Mouse (Mus musculus) frontal cortex, postnatal 36 days (tissue): Measurements from ENCODE around the gene Irf1.
"Not testable (repeated sequence)": the region's sequence is repeated elsewhere in the genome, so short reads cannot be mapped to it uniquely, and the experiment has no call there.

Experiments used
- DNase-seq, 2 experiments: peaks; one replicate each; pipeline ENCODE4 v3.0.0; 2022; ENCODE audit warnings: low spot score in 2 of 2

The Irf1 gene

GRCm38 (mm10) chr11:53769760-53770124 lies at the start of gene Irf1:
Irf1 (plus strand) TSS chr11:53770014.
- DNase-seq: peak; percentile 82 to 85

DNA sequence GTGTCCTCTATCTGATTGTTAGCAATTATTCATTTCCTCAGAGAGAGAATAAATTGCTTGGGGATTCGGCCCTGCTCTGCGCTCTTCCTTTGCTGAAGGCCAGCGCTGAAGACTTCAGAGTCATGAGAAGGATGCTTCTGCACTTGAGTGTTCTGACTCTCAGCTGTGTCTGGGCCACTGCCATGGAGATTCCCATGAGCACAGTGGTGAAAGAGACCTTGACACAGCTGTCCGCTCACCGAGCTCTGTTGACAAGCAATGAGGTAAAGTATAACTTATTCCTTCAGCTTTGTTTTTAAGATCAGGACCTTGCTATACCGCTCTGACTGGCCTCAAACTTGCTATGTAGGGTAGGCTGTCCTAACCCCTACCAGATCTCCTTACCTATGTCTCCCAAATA lies 49.1 kb upstream of the Irf1 start, which contains the start of gene Il5:
Gene Il5 (plus strand): TSS at position 80 of the 400 bp plus-strand sequence.
- no peak for DNase-seq

- DNase-seq: no peak
Measured at GRCm38 (mm10) chr11:53731457-53731856, 38.4 kb upstream of the Irf1 start.

- DNase-seq: no peak
Measured at GRCm38 (mm10) chr11:53732244-53732643, 37.6 kb upstream of the Irf1 start.

DNA sequence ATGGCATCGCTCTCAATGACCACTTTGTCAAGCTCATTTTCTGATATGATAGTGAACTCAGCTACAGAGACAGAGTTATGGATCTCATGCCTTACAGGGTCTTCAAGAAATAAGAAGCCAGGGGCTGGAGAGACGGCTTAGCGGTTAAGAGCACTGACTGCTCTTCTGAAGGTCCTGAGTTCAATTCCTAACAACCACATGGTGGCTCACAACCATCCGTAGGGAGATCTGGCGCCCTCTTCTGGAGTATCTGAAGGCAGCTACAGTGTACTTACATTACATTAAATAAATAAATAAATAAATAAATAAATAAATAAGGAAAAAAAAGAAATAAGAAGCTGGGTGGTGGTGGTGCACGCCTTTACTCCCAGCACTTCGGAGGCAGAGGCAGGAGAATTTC lies 36.0 kb upstream of the Irf1 start:
- DNase-seq: no peak

DNA sequence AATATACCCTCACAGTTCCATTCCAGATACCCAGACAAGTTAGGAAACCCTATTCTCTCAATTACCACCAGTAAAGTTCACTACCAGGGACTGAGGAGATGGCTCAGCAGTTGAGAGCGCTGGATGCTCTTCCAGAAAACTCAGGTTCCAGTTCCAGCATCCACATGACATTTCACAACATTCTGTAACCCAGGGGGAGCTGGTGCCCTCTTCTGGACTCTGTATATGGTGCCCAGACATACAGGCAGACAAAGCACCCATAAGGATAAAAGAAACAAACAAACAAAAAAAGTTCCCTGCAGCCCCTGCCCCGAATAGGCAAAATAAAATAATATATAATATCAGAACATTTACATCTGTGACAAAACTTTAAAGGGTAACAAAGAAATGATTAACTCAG lies 35.4 kb upstream of the Irf1 start:
- DNase-seq: no peak

DNA sequence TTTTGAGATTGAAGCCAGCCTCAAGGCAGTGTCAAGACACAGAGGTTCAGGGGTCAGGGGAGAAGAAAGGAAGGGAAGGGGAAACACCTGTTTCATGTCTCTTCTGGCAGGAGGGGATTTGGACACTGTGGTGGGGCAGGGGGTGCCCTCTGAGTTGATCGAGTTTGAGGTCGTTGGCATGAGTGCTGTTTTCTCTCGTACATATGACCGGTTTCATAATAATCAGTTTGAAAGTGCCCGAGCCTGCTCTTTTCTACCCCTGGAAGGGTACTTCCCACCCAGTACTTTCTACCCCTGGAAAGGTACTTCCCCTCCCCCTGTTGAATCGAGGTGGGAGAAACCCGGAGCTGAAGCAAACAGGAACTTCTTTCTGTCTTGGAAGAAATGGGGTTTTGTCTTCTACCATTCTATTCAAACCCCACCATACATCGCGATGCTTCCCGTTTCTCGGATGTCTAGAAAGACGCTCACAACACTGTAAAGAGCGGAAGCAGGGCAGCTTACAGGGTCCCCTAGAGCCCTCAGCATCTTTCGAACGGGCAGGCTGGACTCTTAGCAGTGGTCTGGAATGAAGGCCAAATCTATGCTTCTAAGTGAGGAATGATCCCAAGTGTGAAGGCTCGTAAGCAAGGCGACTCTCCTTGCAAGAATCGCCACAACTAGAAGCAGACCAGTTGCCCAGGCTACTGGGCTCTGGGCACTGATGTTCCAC lies 34.7 kb upstream of the Irf1 start:
- DNase-seq: no peak

GRCm38 (mm10) chr11:53735682-53736245 lies 34.0 kb upstream of the Irf1 start:
- DNase-seq: peak; percentile 45 to 50

DNA sequence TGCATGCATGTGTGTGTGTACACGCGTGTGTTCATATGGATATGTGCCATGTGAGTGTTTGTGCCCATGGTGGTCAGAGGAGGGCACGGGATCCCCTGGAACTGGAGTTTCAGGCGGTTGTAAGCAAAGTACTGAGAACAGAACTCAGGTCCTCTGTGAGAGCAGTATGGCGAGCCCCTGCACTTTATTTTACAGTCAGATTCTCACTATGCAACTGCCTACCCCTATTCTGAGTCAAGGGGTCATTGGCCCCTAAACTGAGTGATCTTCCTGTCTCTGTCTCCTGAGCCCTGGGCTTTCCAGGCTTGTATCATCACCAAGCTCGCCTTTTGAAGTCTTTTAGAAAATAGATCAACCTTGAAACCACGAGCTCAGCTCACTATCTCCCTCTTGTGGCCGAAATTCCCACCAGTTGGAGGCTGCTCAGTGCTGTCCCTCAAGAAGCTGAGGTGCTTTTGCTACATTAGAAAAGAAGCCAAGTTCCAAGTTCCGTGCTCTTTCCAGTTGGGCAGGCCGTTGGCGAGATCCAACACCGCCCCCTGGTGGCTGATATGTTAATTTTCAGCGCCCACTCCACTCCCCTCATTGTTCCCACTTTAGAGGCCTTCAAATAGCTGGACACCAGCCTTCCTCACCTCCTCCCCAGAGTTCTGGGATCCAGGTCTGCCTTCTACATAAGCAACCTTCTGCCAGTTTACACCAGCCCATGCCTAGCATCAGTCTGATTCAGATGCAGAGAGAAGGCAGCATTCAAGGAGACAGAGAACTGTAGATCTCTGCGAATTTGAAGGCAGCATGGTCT lies 32.8 kb upstream of the Irf1 start:
- peak; percentile 71 to 79 for DNase-seq

DNA sequence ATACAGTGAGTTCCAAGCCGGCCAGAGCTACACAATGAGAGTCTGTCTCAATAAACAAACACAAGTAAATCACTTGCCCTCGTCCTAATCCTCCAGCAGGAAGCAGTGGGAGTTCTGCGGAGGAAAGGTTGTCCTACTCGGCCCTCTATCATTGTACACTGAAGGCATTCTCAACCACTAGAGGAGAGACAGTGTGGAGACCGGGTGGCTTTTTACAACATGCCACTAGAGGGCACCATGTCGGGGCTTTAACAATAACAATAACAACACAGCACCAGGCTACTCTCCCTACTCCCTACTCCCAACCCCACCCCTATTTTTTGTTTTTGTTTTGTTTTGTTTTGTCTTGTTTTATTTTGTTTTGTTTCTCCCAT lies 32.3 kb upstream of the Irf1 start:
- DNase-seq: peak; percentile 44 to 60

GRCm38 (mm10) chr11:53742353-53742752 lies 27.5 kb upstream of the Irf1 start:
- no peak for DNase-seq

DNA sequence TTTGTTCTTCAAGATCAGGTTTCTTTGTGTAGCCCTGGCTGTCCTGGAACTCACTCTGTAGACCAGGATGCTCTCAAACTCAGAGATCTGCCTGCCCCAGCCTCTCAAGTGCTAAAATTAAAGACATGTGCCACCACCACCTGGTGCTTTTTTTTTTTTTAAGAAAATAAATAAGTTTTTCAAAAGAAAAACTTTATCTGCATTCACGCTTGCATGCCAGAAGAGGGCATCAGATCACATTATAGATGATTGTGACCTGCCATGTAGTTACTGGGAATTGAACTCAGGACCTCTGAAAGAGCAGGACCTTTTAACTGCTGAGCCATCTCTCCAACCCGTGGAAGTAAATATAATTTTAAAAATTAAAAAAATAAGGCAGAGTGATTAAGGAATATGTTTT lies 24.6 kb upstream of the Irf1 start:
- DNase-seq: no peak

DNA sequence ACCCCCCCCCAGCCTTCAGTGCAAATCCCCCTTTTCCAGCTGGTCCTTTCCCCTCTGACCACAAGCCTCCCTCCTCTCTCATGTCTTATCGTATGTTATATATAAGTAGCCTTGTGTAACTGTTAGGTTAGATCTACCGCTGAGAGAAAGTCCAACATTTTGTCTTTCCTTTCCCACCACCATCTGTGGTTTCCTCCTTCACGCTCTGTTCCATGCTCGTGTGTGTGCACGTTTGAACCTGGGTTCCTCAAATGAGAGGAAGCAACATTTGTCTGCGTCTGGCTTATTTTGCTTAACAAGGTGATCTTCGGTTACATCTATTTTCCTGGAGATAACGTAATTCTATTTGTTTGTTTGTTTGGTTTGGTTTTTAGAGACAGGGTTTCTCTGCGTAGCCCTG lies 21.8 kb upstream of the Irf1 start:
- DNase-seq: no peak

DNA sequence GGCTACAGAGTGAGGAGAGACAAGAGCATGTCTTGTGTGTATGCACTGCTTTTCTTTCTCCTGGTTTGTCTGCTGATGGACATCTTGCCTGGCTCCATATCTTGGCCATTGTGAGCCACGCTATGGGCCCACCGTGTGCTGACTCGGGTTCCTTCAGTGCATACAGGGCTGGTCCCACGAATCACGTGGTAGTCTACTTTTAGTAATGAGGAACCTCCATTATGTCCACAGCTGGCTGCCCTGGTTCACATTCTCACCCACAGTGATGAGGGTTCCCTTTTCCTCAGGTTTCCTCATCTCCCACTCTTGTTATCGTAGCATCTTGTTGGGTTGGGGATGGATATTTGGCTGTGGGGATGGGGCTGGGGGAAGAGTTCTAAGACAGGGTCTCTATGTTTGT lies 21.2 kb upstream of the Irf1 start:
- DNase-seq: no peak

DNA sequence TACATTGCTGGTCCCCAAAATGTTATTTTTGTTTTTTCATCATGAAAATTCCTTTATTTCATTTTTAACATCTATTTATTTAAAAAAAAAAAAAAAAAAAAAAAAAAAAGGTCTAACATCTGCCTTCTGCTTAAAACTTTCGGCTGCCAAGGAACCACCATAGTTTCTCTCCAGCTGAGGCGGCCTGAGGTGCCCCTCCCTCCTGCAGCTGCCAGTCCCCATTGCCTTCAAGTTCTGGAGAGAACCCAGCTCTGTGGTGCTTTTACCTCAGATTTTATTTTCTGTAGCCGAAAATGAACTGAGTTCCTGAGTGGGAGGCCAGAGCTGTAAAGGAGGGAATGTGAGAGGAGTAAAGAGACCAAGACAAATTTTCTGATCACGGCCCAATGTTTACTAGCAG lies 20.5 kb upstream of the Irf1 start:
- no peak for DNase-seq

GRCm38 (mm10) chr11:53749716-53750352 lies 20.0 kb upstream of the Irf1 start:
- DNase-seq: no peak

DNA sequence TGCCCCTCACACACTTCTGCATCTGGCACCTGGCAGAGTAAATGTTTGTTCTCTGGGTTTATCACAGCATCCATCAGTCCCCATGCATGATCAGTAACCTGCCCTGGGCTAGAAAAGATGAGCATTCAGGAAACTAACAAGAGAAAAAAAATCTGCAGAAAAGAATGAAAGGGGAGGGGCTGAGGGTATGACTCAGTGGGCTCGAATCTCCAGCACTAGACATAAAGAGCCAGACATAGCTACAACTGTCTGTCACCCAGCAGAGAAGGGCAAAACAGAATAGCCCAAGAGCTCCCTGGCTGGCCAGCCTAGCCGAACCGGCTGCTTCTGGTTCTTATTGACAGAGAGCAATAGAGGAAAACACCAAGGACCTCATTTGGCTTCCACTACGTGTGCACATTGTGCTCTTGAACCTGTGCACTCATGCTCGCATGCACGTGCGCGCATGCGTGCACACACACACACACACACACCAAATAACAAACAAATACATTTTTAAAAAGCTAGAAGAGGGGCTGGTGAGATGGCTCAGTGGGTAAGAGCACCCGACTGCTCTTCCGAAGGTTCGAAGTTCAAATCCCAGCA lies 14.7 kb upstream of the Irf1 start:
- DNase-seq: no peak

GRCm38 (mm10) chr11:53757612-53758011 lies 12.2 kb upstream of the Irf1 start:
- no peak for DNase-seq

DNA sequence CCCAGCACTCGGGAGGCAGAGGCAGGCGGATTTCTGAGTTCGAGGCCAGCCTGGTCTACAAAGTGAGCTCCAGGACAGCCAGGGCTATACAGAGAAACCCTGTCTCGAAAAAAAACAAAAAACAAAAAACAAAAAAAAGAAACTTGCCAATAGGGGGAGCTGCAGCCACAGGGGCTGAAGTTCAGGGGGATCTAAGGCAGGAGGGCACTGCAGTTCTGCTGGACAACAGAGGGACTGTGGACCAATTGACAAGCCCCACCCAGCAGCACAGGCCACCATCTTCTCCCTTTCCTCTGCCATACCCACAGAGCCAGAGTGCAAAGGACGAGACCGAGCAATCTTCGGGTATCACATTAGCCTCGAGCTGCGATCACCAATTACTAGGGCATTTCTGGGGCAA lies 11.8 kb upstream of the Irf1 start:
- DNase-seq: not testable (repeated sequence)

- no peak for DNase-seq
Measured at GRCm38 (mm10) chr11:53758791-53759351, 10.9 kb upstream of the Irf1 start.

GRCm38 (mm10) chr11:53759545-53760406 lies 10.0 kb upstream of the Irf1 start:
- DNase-seq: no peak
